Mouse (Mus musculus): Measurements from ENCODE around the gene 4930402F06Rik. TPM values are rescaled to one million over a fixed set of nuclear protein-coding genes. Genes with fewer than 3 reads are reported as not detected.

4930402F06Rik gene
- total RNA-seq, 2 experiments from 2014 or later: not detected

DNA sequence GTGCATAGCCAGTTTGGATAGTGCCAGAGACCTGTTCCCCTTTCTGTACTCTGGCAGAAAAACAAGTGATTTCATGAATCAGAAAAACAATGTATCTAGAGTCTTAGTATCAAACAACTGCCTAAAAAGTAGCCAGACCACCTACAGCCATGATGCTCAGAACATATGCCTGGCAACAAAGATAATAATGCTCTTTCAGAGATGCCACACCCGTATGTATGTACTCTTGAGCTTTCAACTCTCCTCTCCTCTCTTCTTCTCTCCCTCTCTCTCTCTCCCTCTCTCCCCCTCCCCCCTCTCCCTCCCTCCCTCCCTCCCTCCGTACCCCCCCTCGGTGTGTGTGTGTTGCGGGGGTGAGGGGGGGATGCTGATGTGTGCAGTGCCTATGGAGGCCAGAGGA, 22.3 kb upstream of the 4930402F06Rik start:
- DNase-seq (ENCODE audit: low spot score in 2 of 2): no peak

DNA sequence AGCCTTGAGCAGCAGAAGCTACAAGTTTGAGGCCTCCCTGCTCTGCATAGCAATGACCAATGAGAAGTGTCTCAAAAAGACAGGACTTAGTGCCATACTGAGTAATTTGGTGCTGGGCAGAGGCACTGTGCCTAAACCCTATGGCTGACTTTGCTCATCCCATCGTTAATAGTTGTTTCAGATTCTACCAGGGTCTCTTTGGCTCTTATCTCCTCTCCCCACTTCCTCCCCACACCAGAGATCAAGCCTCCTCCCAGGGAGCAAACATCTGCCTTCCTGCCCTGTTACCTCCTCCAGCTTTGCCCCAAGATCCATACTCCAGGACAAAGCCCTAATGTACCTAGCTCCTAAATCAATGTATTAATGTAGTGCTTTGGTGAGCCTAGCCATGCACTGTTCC, 20.3 kb upstream of the 4930402F06Rik start:
- no peak for DNase-seq (ENCODE audit: low spot score in 2 of 2)

DNA sequence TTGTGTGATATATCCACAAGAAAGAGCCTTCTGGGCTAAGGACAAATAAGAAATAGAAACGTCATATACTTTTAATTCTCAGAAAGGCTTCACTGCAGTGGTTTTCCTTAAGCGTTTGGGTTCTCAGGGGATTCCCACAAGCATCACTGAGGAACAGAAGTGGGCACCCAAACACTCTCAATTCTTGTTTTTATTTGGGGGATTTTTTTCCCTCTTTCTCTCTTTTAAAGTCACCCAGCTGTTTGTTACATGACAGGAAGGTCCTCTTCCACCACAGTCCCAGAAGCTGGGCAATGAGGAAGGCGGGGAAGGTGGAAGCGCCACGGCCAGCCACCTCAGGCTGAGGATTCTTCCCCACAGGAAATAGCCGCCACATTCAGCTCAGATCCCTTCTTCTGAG, 19.5 kb upstream of the 4930402F06Rik start:
- DNase-seq (ENCODE audit: low spot score in 2 of 2): no peak

DNA sequence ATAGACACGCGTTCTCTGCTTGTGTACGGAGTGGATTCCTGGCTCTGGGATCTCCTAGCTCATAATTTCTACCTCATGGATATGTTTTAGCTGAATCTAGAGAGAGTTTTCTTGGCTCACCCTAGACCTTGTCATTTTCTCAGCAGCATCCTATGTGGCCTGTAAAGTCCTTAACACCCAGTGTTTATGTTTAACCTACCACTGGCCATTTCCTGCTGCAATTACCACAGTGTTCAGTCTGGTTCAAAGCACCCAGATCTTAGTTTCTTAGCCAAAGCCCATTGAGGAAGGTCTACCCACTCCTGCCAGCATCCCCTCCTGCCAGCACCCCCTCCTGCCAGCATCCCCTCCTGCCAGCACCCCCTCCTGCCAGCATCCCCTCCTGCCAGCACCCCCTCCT, 15.8 kb upstream of the 4930402F06Rik start:
- DNase-seq (ENCODE audit: low spot score in 2 of 2): no peak

DNA sequence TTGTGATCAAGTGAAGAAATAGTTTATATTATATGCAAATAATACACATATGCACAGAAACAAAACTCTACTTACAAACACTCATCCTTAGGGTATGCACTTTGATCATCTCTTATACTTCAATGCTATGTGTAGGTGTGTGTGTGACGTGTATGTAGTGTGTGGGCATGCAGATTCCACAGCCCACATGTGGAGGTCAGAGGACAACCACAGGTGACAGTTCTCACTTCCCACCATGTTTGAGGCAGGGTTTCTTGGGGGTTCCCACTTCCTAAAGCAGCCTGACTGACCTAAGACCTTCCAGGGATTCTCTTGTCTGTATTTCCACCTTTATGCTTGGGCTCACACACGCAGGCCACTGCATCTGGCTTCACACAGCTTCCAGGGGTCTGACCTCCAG, 15.3 kb upstream of the 4930402F06Rik start:
- DNase-seq (ENCODE audit: low spot score in 2 of 2): no peak

DNA sequence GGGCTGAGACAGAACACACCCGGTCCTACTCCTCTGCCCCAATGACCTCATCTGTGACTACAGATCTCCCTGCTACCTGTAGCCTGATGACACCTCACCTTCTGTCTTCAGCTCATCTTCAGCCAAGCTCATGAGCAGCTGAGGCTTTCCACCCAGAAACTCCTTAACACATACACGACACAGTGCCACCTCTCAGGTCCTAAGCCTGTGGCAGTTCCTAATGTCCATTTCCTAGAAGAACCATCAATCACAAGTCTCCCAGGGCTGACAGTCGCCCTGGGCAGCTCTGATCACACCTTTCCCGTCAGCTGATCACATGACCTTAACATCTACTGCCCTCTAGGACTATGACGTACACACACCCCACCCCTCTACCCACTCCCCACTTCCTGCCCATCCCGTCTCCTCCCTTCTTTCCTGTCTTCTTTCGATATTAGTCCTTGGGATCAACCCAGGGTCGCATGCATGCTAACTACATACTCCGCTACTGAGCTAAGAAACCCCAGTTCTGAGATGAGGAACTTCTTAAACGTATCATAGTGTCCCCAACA, 14.7 kb upstream of the 4930402F06Rik start:
- DNase-seq (ENCODE audit: low spot score in 2 of 2): no peak

DNA sequence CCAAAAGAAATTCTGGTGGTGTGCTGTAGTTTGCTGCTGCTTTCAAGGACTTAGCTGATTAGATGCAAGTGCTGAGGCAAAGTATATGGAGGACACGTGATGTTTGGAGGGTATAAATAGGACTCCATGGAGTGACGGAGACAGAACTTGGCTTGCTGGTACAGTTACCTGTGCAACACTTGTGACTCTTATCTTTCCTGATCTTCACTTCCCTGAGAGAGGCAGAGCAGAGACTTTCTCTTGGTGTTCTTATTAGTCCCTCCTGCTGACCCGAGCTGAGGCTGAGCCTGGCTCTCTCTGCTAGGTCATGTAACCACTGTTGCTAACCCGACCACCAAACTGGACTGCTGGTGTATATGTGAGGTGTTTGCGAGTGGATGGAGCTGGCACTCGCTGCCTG, 12.5 kb upstream of the 4930402F06Rik start:
- DNase-seq (ENCODE audit: low spot score in 2 of 2): no peak

DNA sequence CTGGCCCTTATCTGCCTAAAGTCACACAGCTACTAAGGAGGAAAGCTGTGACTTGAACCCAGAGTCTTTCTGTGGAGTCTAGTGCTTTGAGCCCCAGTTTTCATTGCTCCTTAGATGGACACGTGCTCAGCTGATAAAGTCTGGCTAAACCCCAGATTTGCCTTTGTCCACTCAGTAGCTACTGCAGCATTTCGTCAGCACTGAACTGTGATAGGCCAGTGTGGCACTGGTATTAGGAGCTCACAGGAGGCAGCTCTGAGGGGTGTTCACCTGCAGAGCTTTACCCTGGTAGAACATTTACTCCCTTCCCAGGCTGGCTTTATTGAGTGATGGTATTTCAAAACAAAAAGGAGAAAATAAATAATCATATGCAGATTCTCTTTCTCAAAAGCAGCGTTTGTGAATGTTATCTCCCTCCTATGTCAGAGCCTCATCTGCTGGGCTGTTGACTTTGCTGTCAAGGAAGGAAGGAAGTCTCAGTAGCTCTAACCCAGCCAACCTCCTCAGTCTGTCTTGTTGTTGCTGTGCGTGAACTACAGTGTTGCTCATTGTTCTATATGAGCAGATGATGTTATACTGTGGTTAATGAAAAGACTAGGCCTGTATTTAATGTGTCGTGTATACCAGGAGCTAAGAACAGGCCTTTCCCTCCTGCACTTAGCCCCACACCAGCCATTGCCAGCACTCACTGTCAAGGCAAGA, 11.6 kb upstream of the 4930402F06Rik start:
- DNase-seq (ENCODE audit: low spot score in 2 of 2): no peak

DNA sequence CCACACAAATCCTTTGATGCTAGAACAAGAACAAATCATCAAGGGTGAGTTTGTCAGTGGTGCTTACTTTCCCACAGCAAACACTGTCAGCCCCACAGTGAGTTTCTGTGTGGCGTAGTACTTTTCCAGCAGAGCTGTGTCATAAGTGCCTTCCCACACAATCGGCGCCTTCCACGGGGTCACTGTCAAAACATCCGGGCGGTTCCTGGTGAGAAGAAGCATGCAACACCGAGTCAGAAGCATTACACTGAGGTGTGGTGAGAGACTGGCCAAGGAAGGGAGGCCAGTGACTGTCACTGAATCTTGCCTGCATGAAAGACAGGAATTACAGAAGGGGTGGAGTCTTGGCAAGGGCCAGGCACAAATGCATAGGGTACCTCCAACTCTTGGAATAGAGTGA, 10.9 kb upstream of the 4930402F06Rik start:
- no peak for DNase-seq (ENCODE audit: low spot score in 2 of 2)

DNA sequence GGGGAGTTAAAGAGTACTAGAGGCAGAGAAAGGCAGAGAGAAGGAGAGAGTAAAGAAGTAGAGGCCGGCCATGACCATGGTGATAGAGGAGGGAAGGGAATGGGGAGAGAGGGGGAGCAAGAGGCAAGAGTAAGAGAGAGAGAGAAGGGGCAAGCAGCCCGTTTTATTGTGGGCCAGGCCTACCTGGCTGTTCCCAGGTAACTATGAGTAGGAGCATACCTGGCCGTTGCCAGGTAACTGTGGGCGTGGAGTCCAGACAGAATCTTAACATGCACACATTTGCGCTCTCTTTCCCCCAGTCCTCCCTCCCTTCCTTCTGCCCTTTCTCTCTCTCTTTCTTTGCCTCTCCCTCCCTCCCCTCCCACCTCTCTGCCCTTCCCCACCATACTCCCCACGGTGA, 10.3 kb upstream of the 4930402F06Rik start:
- DNase-seq (ENCODE audit: low spot score in 2 of 2): no peak

DNA sequence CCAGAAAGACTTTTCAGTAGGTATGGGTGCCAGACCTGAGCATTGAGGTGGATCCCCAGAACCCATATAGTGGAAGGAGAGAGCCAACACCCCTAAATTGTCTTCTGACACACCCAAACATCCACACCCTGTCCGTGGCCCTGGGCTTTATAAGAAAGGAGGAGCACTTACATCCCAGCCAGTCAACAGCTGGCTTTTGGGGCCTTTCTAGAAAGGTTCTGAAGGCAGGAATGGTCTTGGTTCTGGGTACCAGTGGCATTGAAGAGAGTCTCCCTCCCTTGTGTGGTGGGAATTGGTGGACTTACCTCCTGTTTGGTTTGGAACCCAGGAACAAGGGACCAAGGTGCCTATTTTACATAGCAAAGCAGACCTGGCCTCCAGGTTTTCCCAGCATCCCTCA, 9.6 kb upstream of the 4930402F06Rik start:
- no peak for DNase-seq (ENCODE audit: low spot score in 2 of 2)

DNA sequence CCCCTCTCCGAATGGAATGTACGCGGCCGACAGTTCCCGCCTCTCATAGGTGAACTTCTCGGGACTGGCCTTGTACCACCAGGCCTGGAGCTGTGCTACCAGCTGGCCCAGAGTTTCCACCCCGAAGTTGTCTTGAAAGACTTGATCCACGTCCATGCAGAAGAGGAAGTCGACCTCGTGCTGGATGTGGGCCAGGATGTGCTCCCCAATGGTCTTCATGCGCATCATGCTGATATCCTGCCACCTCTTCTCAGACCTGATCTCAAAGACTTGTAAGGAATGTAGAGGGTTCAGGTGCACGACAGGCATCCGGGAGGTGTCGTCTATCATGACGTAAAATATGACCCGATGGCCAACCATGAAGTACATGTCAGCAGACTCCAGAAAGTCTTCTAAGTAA, 5.4 kb upstream of the 4930402F06Rik start:
- no peak for DNase-seq (ENCODE audit: low spot score in 2 of 2)

DNA sequence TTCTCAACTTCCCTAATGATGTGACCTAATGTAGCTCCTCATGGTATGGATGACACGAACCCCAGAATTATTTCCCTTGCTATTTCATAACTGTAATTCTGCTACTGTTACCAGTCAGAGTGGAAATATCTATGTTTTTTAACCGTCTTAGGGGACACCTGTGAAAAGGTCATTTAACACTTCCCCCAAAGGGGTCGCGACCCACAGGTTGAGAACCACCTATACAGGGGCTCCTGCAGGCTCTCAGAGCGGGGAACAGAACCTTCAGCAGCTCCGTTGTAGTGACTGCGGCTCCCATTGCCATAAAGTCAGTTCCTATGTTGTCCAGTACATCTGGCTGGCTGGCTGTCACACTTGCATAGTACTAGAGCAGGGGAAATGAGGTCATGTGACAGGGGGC, 3.8 kb upstream of the 4930402F06Rik start:
- no peak for DNase-seq (ENCODE audit: low spot score in 2 of 2)

DNA sequence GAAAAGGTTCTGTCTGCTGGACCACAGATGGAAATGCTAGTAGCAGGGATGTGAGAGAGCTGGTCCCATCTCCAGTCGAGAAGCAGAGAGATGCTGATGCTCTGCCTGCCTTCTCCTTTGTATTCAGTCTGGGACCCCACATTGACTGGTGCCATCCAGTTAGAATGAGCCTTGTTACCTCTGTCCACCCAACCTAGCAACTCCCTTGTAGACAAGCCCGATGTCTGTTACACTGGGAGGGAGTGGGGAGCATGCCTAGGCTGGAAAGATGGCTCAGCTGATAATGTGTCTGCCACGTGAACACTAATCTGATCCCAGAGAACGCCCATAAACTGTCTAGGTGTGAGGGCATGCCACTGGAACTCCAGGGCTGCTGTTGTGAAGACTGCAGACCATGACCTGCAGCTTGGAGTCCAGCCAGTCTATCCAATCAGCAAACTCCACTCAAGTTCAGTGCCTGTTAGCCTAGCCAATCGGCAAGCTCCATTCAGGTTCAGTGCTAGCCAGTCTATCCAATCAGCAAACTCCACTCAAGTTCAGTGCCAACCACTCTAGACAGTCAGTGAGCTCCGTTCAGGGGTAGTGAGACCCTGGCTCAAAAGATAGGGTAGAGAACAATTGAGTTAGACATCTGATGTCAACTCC, 1.3 kb upstream of the 4930402F06Rik start:
- DNase-seq (ENCODE audit: low spot score in 2 of 2): no peak

DNA sequence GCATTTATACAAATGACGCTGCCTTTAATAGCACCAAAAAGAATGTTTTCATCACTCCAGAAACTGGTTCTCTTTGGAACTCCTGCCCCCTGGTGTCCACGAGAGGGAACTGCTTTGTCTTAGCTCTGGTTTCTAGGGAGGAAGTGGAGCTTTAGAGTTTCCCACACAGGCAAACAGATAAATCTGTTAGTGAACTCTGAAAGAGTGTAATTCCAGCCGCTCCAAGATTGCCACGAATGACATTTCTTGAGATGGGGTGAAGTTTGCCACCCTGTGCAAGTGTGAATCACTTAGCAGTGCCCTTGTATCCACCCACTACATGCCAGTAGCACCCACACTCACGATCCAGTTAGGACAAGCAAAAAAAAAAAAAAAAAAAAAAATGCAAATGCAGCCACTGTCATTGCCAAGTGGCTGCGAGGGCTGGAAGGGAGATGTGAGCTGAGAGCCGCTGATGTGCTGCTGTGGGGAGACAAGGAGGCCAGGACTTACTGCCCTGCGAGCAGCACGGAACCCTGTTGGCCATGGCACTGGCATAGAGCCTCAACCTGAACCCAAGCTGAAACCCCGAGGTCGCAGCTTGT, 707 bp upstream of the 4930402F06Rik start:
- DNase-seq (ENCODE audit: low spot score in 2 of 2): peak; percentile 73 to 84

DNA sequence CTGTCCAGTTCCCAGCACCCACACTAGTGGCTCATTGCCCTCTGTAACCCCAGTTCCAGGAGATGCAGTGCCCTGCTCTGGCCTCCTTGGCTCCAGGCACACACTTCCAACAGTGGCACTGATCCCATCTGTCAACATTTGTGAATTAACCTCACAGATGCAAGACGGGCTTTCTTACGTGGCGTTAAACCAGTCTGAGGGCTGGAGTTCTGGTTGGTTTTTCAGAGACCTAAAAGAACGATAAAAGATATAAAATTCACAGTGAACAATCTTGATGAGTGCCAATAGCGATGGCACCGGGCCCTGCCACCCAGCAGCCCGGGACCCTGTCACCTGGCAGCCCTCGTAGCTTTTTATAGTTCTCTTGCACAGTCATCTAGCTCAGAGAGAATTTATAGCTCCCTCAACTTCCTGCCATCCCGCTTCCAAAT, 11.5 kb downstream of the 4930402F06Rik start:
- DNase-seq (ENCODE audit: low spot score in 2 of 2): no peak

DNA sequence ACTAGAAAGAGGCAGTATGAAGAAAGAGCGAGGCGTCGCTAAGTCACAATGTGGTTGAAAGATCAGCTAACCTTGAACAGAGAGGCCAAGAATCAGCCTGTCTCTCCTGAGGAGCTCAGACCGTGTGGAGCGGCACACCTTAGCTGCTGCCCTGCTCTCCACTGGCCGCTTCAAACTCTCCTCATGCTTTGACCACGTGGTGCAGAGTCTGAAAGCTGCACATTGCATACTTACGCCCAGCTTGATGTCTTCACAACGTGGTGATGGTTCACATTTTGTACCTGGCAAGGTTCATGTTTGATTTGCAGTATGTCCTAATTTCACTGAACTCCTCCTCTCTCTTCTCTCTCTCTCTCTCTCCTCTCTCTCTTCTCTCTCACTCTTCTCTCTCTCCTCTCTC, 17.7 kb downstream of the 4930402F06Rik start:
- DNase-seq (ENCODE audit: low spot score in 2 of 2): no peak

DNA sequence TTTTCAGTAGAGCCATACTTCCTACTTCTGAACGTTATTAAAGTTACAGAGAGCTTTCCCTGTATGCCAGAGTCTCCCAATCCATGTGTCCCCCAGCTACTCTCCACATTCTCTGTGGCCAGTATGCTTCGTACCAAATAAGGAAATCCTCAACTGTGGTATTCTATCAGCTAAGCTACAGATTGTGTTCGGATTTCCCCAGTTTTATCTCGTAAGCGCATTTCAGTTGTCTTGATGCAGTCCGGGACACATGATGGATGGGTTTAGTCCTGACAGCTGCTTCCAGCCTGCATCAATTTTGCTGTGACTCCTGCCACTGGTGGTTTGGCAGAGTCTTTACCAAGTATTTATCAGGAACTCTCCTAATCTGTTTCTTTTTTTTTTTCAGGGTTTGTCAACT, 19.4 kb downstream of the 4930402F06Rik start:
- no peak for DNase-seq (ENCODE audit: low spot score in 2 of 2)

DNA sequence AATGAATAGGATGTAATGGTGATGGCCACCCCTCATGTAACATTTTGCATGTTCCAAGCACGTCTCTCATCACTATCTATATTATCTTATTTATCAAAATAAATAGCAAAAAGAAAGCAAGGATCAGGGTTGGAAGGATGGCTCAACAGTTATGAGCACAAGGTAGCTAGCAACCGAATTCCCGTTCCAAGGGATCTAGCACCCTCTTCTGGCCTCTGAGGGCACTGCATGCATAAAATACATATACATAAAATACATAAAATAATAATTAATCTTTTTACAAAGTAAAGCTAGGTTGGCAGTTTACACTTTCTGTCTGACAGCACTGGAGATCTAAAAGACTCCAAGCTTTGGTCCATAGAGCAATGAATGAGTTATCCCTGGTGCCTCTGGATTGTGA, 24.0 kb downstream of the 4930402F06Rik start:
- DNase-seq (ENCODE audit: low spot score in 2 of 2): peak in 1 of 2 experiments; percentile 19

DNA sequence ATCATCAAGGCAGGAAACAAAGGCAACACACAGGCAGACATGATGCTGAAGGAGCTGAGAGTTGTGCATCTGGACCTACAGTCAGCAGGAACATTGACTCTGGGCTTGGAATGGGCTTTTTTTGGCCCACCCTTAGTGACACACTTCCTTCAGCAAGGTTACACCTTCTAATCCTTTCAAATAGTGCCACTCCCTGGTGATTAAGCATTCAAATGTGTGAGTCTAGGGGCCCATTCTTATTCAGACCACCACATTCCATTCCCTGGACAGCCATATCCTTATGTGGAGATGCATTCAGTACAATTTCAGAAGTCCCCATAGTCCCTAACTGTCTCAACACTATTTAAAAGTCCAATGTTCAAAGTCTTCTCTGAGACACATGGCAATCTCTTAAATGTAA, 26.3 kb downstream of the 4930402F06Rik start:
- DNase-seq (ENCODE audit: low spot score in 2 of 2): no peak

DNA sequence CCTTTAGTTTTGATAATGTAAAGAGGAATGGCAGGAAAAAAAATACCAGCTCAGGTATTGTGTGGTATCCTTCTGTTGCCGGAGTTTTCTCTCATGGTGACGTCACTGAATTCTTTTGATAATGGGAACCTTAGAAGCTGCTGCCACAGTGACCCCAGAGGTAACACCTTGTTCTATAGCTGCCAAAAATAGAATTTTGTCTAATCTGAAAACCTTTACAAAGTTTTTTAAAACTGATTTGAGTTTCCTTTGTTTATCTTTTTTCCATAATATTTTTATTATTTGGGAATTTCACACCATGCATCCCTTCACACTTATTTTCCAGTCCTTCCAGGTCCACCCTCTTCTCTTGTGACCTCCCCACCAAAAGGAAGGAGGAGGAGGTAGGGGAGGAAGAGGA, 29.3 kb downstream of the 4930402F06Rik start, which contains the start of gene 4930568D16Rik:
Gene 4930568D16Rik, minus strand, starts transcription at position 101 of the 400 bp plus-strand sequence.
- DNase-seq (ENCODE audit: low spot score in 2 of 2): no peak

DNA sequence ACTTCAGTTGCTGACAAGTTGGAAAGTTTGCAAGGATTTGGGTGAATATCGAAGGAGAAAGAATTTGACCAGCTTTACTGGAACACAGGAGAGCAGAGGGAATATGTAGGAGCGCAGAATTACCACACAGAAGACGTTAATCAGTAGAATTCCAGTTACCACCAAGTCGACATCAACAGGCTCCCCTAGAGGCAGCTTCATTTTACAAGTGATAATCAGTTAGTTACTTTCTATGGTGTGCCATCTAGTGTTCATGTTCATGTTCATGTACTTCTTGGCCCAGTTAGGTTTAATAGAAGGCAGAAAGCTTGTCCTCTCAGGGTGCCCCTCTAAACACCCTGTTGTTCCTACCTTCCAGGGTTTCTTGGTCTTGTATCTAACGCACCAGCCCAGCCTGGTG, 47.8 kb downstream of the 4930402F06Rik start:
- peak in 1 of 2 experiments; percentile 34 for DNase-seq (ENCODE audit: low spot score in 2 of 2)
